Mouse (Mus musculus) myocyte (in vitro differentiated cells): ENCODE data around the gene Srpk1. TPM values are rescaled to one million over a fixed set of nuclear protein-coding genes. Genes with fewer than 3 reads are reported as not detected.

Experiments
- H3K27me3 ChIP-seq: one replicate; pipeline ENCODE4 v1.6.1; 2011; ENCODE audit not compliant: control insufficient read depth, insufficient read depth, insufficient read length
- H3K36me3 ChIP-seq: one replicate; pipeline ENCODE4 v1.6.1; 2011; ENCODE audit not compliant: control insufficient read depth, insufficient read depth
- H3K4me2 ChIP-seq: one replicate; pipeline ENCODE4 v1.6.1; 2011; ENCODE audit warnings: low read depth, control low read depth
- H3K4me3 ChIP-seq: one replicate; pipeline ENCODE4 v1.5.1; 2011; ENCODE audit warnings: mild to moderate bottlenecking, control low read depth, moderate library complexity
- H3K79me2 ChIP-seq: one replicate; pipeline ENCODE4 v1.6.1; 2011; ENCODE audit not compliant: control insufficient read depth, insufficient read depth
- H3ac ChIP-seq: one replicate; pipeline ENCODE4 v1.6.1; 2011; ENCODE audit not compliant: control insufficient read depth, insufficient read length
- CEBPB ChIP-seq: IDR thresholded peaks from 2 replicates; pipeline ENCODE4 v1.6.1; 2011; ENCODE audit warnings: mild to moderate bottlenecking, moderate library complexity; ENCODE audit not compliant: poor library complexity, insufficient read depth, severe bottlenecking
- E2F4 ChIP-seq: IDR thresholded peaks from one replicate; pipeline ENCODE4 v1.6.1; 2011; ENCODE audit warnings: mild to moderate bottlenecking, control low read depth, moderate library complexity; ENCODE audit not compliant: insufficient read depth
- MAX ChIP-seq: IDR thresholded peaks from one replicate; pipeline ENCODE4 v1.6.1; 2011; ENCODE audit warnings: low read depth, mild to moderate bottlenecking, control low read depth
- MYOD1 ChIP-seq, 3 experiments: IDR thresholded peaks; one replicate each; pipeline ENCODE4 v1.6.1; 2011; ENCODE audit warnings: control low read depth in 2 of 3, low read depth in 2 of 3, mild to moderate bottlenecking in 2 of 3, moderate library complexity in 1 of 3; ENCODE audit not compliant: insufficient read length in 2 of 3, control insufficient read depth in 1 of 3
- MYOG ChIP-seq, 3 experiments: IDR thresholded peaks; one replicate each; pipeline ENCODE4 v1.6.1; 2011; ENCODE audit warnings: control low read depth in 2 of 3, low read depth in 2 of 3, mild to moderate bottlenecking in 2 of 3; ENCODE audit not compliant: insufficient read length in 2 of 3, control insufficient read depth in 1 of 3, insufficient read depth in 1 of 3
- POLR2A ChIP-seq: IDR thresholded peaks from one replicate; pipeline ENCODE4 v1.6.1; 2011; ENCODE audit warnings: low read depth, mild to moderate bottlenecking, control low read depth, moderate library complexity; ENCODE audit not compliant: insufficient read length
- POLR2AphosphoS2 ChIP-seq: IDR thresholded peaks from one replicate; pipeline ENCODE4 v1.6.1; 2011; ENCODE audit warnings: low read depth, control low read depth; ENCODE audit not compliant: insufficient read length
- REST ChIP-seq: IDR thresholded peaks from one replicate; pipeline ENCODE4 v1.6.1; 2011; ENCODE audit warnings: mild to moderate bottlenecking, control low read depth, moderate library complexity; ENCODE audit not compliant: insufficient read depth, insufficient read length
- SRF ChIP-seq: IDR thresholded peaks from one replicate; pipeline ENCODE4 v1.6.1; 2011; ENCODE audit warnings: low read depth; ENCODE audit not compliant: control insufficient read depth, insufficient read length
- TCF12 ChIP-seq: IDR thresholded peaks from one replicate; pipeline ENCODE4 v1.6.1; 2011; ENCODE audit warnings: mild to moderate bottlenecking, control low read depth; ENCODE audit not compliant: poor library complexity, insufficient read depth, severe bottlenecking
- TCF3 ChIP-seq: IDR thresholded peaks from one replicate; pipeline ENCODE4 v1.6.1; 2011; ENCODE audit warnings: low read depth, control low read depth; ENCODE audit not compliant: insufficient read length
- USF1 ChIP-seq: IDR thresholded peaks from one replicate; pipeline ENCODE4 v1.6.1; 2011; ENCODE audit warnings: low read depth, mild to moderate bottlenecking, control low read depth, moderate library complexity
- polyA plus RNA-seq: library from polyadenylated mRNA; unstranded; fragments of >200 nt; fragmentation: generic; extraction: Trizol; gene quantifications from one replicate; pipeline ENCODE4 v1.2.1, GENCODE M21; 2012; ENCODE audit warnings: missing spikeins

The Srpk1 gene
- polyA plus RNA-seq, 1 experiment, result 18.2 TPM

DNA sequence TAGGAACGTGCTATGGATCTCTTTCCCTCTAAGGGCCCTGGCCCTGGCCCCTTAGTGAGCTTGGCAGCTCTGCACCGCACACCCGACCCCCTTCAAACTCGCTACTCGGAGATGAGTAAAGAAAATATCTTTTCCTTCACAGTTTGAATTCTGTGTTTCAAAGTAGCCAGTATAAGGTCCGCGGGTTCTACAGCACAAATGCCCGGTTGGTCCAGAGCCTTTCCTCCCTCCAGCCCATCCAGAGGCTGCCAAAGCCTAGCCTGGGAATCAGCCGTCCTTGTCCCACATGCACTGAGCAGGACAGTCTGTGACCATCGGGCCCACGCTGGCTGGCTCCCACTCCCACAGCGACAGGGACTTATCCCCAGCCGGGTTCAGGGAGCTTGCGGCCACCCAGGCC is 73.4 kb downstream of the Srpk1 start, which contains the start of gene Clpsl2:
TSS of gene Clpsl2 (plus strand) at position 301 of the 400 bp plus-strand sequence.
- Histone ChIP-seq H3K27me3 (peaks cover 26% of the 10 kb centered on the region), H3K36me3 (no peaks in the 10 kb centered on the region), H3K4me2 (no peak within 1 kb of the TSS), H3ac (no peak within 1 kb of the TSS), H3K79me2 (no peaks in the 10 kb centered on the region), H3K4me3 (no peak within 1 kb of the TSS)
- TF ChIP-seq SRF (no peak), REST (no peak), CEBPB (no peak), TCF3 (no peak), TCF12 (no peak), E2F4 (no peak)

- Histone ChIP-seq H3K4me3 (no peak overlapping the region), H3K36me3 (no peaks in the 10 kb centered on the region), H3K27me3 (peaks cover 26% of the 10 kb centered on the region), H3K79me2 (no peaks in the 10 kb centered on the region), H3ac (no peak overlapping the region), H3K4me2 (no peak overlapping the region)
- TF ChIP-seq SRF (no peak), MYOD1 (IDR thresholded peaks at IDR 0.05; ENCODE audit: control insufficient read depth in 1 of 3, insufficient read length in 2 of 3, low read depth in 2 of 3) (peak in 2 of 3 experiments; percentile 51 to 81), TCF12 (no peak), POLR2AphosphoS2 (no peak), E2F4 (no peak), TCF3 (no peak), REST (no peak), POLR2A (no peak), MYOG (IDR thresholded peaks at IDR 0.05; ENCODE audit: control insufficient read depth in 1 of 3, insufficient read depth in 1 of 3, insufficient read length in 2 of 3, low read depth in 2 of 3) (peak in 2 of 3 experiments; percentile 44 to 86), USF1 (no peak), MAX (no peak), CEBPB (no peak)
These were observed 74.0 kb downstream of the Srpk1 start for GRCm38 (mm10) chr17:28548550-28548949.

DNA sequence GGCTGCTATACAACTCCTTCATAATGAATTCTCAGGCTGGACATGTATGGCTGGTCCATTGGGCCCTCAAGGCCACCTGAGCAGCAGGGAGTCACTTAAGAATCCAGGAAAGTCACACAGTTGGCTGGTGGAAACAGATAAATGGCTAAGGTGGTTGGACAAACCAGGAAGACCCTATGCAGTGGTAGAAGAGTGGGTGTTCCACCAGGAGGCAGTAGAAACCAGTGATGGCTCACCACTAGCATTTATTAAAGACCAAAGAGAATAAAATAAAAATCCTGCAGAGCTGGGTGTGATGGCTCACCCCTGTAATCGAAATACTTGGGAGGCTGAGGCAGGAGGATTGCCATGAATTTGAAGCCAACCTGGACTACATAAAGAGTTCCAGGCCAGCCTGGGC is 75.6 kb downstream of the Srpk1 start:
- Histone ChIP-seq H3K27me3 (peaks cover 26% of the 10 kb centered on the region), H3ac (no peak overlapping the region), H3K36me3 (no peaks in the 10 kb centered on the region), H3K79me2 (no peaks in the 10 kb centered on the region), H3K4me3 (no peak overlapping the region), H3K4me2 (no peak overlapping the region)
- TF ChIP-seq REST (no peak), POLR2AphosphoS2 (no peak), SRF (no peak), TCF12 (no peak), USF1 (no peak), CEBPB (no peak), E2F4 (no peak), MYOG (IDR thresholded peaks at IDR 0.05; ENCODE audit: control insufficient read depth in 1 of 3, insufficient read depth in 1 of 3, insufficient read length in 2 of 3, low read depth in 2 of 3) (no peak), POLR2A (no peak), MAX (no peak), TCF3 (no peak), MYOD1 (IDR thresholded peaks at IDR 0.05; ENCODE audit: control insufficient read depth in 1 of 3, insufficient read length in 2 of 3, low read depth in 2 of 3) (no peak)

GRCm38 (mm10) chr17:28537881-28538280 is 84.6 kb downstream of the Srpk1 start:
- Histone ChIP-seq H3K27me3 (no peaks in the 10 kb centered on the region), H3K36me3 (no peaks in the 10 kb centered on the region), H3ac (no peak overlapping the region), H3K79me2 (no peaks in the 10 kb centered on the region), H3K4me2 (no peak overlapping the region), H3K4me3 (no peak overlapping the region)
- no peak for TF ChIP-seq TCF3

Other genes with a start within 250 kb of the Srpk1 start
- gene Fkbp5, start 105.2 kb downstream of the Srpk1 start, polyA plus RNA-seq, result 11.6 TPM
- not detected for gene Armc12, start 91.9 kb downstream of the Srpk1 start, polyA plus RNA-seq
- gene Clpsl2, start 73.3 kb downstream of the Srpk1 start, polyA plus RNA-seq, result not detected
- not detected for gene Clps, start 61.9 kb downstream of the Srpk1 start, polyA plus RNA-seq
- gene Lhfpl5, start 47.1 kb downstream of the Srpk1 start, polyA plus RNA-seq, result 0.04 TPM
- gene Slc26a8, start 67.5 kb upstream of the Srpk1 start, polyA plus RNA-seq, result not detected
- 34.6 TPM for gene Mapk14, start 68.6 kb upstream of the Srpk1 start, polyA plus RNA-seq
- gene AC170998.1, start 103.4 kb upstream of the Srpk1 start, polyA plus RNA-seq, result not detected
- gene Mapk13, start 146.6 kb upstream of the Srpk1 start, polyA plus RNA-seq, result 0.08 TPM
- 6.7 TPM for gene Brpf3, start 178.4 kb upstream of the Srpk1 start, polyA plus RNA-seq
- not detected for gene Pnpla1, start 235.7 kb upstream of the Srpk1 start, polyA plus RNA-seq